Mouse (Mus musculus) embryonic facial prominence, embryonic 12.5 days (tissue): ENCODE measurements around the gene Olfr1104. TPM values are rescaled to one million over a fixed set of nuclear protein-coding genes. Genes with fewer than 3 reads are reported as not detected.

Experiments used
- ATAC-seq: fragments of 200-750 bp; cut with Nextera tagmentation; 2 replicates; pipeline ENCODE4 v1.8.0; 2017; ENCODE audit not compliant: insufficient number of reproducible peaks, insufficient read depth, low FRiP score, low TSS enrichment
- H3K27ac ChIP-seq: fragments of 300-500 bp; sonication (generic); 2 replicates; pipeline ENCODE4 v1.5.1; 2016; ENCODE audit warnings: mild to moderate bottlenecking
- H3K27me3 ChIP-seq: fragments of 300-500 bp; sonication (generic); 2 replicates; pipeline ENCODE4 v1.6.1; 2016; ENCODE audit warnings: mild to moderate bottlenecking, moderate library complexity
- H3K36me3 ChIP-seq: fragments of 300-500 bp; sonication (generic); 2 replicates; pipeline ENCODE4 v1.6.1; 2016; ENCODE audit warnings: mild to moderate bottlenecking
- H3K4me1 ChIP-seq: fragments of 300-500 bp; sonication (generic); 2 replicates; pipeline ENCODE4 v1.6.1; 2016
- H3K4me2 ChIP-seq: fragments of 300-500 bp; sonication (generic); replicated peaks from 2 replicates; pipeline ENCODE4 v1.6.1; 2016; ENCODE audit warnings: mild to moderate bottlenecking, moderate library complexity
- H3K4me3 ChIP-seq: fragments of 300-500 bp; sonication (generic); 2 replicates; pipeline ENCODE4 v1.5.1; 2016; ENCODE audit warnings: mild to moderate bottlenecking
- H3K9ac ChIP-seq: fragments of 300-500 bp; sonication (generic); 2 replicates; pipeline ENCODE4 v1.6.1; 2016; ENCODE audit warnings: mild to moderate bottlenecking, moderate library complexity
- H3K9me3 ChIP-seq: fragments of 300-500 bp; sonication (generic); 2 replicates; pipeline ENCODE4 v1.6.1; 2016; ENCODE audit warnings: mild to moderate bottlenecking, moderate library complexity
- WGBS: fragments of 180-500 bp; shearing (Covaris S2); methylation state at CpG from one replicate; pipeline ENCODE4 v1.1.7; 2016; 5-methylcytosine and 5-hydroxymethylcytosine counted together
- polyA plus RNA-seq: library from polyadenylated mRNA; unstranded; fragments of >200 nt; fragmentation: Nextera tagmentation; extraction: Ambion mirVana; gene quantifications from 2 replicates; pipeline ENCODE4 v1.2.1, GENCODE M21; 2016

Olfr1104 gene
- not detected in 2 replicates for polyA plus RNA-seq

DNA sequence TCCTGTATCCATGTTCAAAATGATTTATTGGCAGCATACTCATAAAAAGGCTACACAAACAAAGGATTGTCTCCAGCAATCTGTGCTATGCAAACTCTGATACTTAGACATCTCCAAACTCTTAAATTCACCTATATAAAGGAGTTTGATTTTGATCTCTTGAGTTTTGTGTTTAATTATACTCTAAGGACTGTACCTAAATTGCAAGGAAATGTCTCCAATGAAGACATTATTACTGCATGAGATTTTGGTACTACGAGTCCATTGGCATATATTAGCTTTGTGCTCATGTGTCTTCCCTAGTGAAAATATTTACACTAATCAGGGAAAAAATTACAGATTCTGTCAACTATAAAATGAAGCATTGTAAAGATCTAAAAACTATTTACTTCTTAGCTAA lies at the start of gene Olfr1104:
Gene Olfr1104, minus strand, starts transcription at position 101 of the 400 bp plus-strand sequence.
- ATAC-seq = no peak
- Histone ChIP-seq H3K4me1 (no peaks in the 10 kb centered on the region), H3K36me3 (no peaks in the 10 kb centered on the region)

DNA sequence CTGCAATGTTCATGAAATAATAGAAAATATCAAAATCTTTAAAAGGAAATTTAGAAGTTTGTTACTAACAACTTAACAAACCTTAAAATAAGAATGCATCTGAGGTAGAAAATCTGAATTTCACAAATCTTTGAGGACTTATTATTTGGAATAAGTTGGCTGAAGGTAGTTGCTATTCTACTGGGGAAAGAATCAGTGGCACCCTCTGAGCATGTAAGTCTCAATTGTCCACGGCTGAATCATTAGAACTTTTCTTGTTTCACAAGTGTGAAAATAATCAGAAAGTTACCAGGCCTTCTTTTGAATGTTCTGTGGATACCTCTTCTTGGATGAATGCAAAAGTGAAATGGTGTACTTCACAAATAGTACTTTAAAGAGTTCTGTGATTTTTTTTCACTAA lies 48.8 kb upstream of the Olfr1104 start, which contains the start of gene Olfr1107:
Gene Olfr1107, minus strand, starts transcription at position 101 of the 400 bp plus-strand sequence.
- Histone ChIP-seq H3K4me1 (no peaks in the 10 kb centered on the region), H3K9me3 (no peaks in the 10 kb centered on the region), H3K4me3 (no peak within 1 kb of the TSS), H3K27ac (no peak within 1 kb of the TSS), H3K4me2 (no peak within 1 kb of the TSS), H3K36me3 (no peaks in the 10 kb centered on the region), H3K9ac (no peak within 1 kb of the TSS), H3K27me3 (no peaks in the 10 kb centered on the region)
- 85% methylated on average over 1 of the region's 1 CpGs for WGBS
- ATAC-seq = no peak

More for the DNA sequence above, at the start of gene Olfr1104:
- 76% methylated on average over 1 of the region's 1 CpGs for WGBS
- no peak within 1 kb of the TSS for H3K27ac ChIP-seq
- H3K9me3 ChIP-seq = no peaks in the 10 kb centered on the region
- no peak within 1 kb of the TSS for H3K4me3 ChIP-seq
- no peak within 1 kb of the TSS for H3K9ac ChIP-seq
- H3K27me3 ChIP-seq = no peaks in the 10 kb centered on the region
- no peak within 1 kb of the TSS for H3K4me2 ChIP-seq

DNA sequence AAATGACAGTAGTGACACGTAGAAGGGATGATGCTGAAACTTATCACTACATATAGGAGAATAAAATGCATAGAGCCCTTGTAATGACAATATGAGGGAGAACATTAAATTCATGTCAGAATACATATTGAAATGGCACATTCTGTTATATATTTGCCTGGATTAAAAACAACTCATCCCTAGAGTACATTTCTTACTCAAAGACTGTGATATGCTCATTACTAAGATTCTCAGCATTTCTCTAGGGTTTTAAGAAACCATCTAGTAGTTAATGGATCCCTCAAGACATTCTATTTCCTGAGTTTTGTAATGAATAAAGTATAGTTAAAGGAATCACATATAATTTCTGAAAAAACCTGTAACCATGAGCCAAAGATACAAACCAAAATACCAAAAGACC lies 25.3 kb upstream of the Olfr1104 start, which contains the start of gene Olfr1106:
Gene Olfr1106, minus strand, starts transcription at position 101 of the 400 bp plus-strand sequence.
- WGBS = 77% methylated on average over 1 of the region's 1 CpGs
- no peak within 1 kb of the TSS for H3K9ac ChIP-seq
- H3K36me3 ChIP-seq = no peaks in the 10 kb centered on the region
- no peak within 1 kb of the TSS for H3K4me2 ChIP-seq
- no peak within 1 kb of the TSS for H3K4me3 ChIP-seq
- H3K27ac ChIP-seq = no peak within 1 kb of the TSS
- ATAC-seq = no peak
- H3K4me1 ChIP-seq = no peaks in the 10 kb centered on the region
- H3K27me3 ChIP-seq = no peaks in the 10 kb centered on the region
- H3K9me3 ChIP-seq = no peaks in the 10 kb centered on the region

DNA sequence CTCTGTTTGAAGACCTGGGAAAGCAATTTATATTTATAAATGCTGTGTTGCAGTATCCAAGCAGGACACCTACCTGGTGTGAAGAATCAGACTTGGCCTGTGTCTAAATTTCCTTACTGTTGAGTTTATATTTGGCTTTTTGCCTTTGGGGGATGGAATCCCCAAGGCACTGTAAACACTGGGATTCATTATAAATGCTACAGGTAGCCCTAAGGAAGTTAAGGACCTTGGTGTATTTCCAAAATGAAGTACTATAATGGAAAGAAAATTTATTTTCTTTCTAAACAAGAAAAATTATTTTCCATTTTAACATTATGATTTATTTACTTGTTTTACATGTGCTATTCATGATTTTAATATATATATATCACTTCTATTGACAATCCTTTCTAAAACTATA lies 9.6 kb upstream of the Olfr1104 start, which contains the start of gene Olfr1105:
Gene Olfr1105, minus strand, starts transcription at position 101 of the 400 bp plus-strand sequence.
- Histone ChIP-seq H3K9me3 (no peaks in the 10 kb centered on the region), H3K27ac (no peak within 1 kb of the TSS)
- ATAC-seq = no peak

DNA sequence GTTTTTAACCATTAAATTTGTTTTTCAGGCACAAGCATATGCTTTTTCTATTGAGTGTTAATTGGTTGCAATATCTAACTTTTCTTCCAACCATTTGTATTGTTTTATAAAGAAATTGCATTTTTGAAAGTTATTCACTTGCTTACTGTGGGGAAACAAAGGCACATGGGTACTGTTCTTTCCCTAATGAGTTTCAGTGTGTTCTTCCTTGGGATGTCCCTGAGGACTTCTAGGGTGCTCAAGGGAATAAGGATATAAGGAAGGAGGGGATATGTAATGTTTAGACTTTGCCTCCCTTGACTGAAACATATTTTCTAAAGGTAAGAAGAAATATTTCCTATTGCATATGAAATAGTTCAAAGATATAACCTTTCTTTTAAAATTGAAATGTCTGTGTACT lies 28.8 kb downstream of the Olfr1104 start, which contains the start of gene Olfr1102:
Gene Olfr1102, plus strand, starts transcription at position 301 of the 400 bp plus-strand sequence.
- no peaks in the 10 kb centered on the region for H3K4me1 ChIP-seq
- no peaks in the 10 kb centered on the region for H3K9me3 ChIP-seq
- no peaks in the 10 kb centered on the region for H3K36me3 ChIP-seq
- H3K27me3 ChIP-seq = no peaks in the 10 kb centered on the region
- no peak within 1 kb of the TSS for H3K4me3 ChIP-seq
- no peak for ATAC-seq
- no peak within 1 kb of the TSS for H3K9ac ChIP-seq
- H3K4me2 ChIP-seq = no peak within 1 kb of the TSS
- no peak within 1 kb of the TSS for H3K27ac ChIP-seq

More for the DNA sequence above, 9.6 kb upstream of the Olfr1104 start, which contains the start of gene Olfr1105:
- H3K36me3 ChIP-seq = no peaks in the 10 kb centered on the region
- no peak within 1 kb of the TSS for H3K4me2 ChIP-seq
- no peak within 1 kb of the TSS for H3K9ac ChIP-seq
- no peaks in the 10 kb centered on the region for H3K27me3 ChIP-seq
- H3K4me3 ChIP-seq = no peak within 1 kb of the TSS
- H3K4me1 ChIP-seq = no peaks in the 10 kb centered on the region

DNA sequence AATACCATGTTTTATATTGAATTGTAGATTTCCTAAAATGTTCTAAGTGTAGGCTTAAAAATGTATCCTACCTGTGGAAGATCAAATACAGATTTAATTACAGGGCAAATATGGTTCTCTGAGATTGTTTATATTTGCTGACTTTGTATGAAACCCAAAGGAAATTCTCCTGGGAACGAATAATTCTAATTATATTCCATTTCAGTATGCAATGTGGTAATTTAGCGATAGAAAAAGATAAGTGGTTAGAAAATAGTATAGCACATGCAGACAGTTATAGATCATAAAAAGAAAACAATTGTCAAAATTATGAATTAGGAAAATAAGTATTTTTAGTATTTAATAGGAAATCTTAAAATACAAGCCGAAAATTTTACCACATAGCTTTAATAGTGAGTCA lies 35.8 kb downstream of the Olfr1104 start, which contains the start of gene Olfr1101:
Gene Olfr1101, minus strand, starts transcription at position 101 of the 400 bp plus-strand sequence.
- 84% methylated on average over 3 of the region's 3 CpGs for WGBS
- Histone ChIP-seq H3K4me2 (no peak within 1 kb of the TSS), H3K9ac (no peak within 1 kb of the TSS), H3K9me3 (no peaks in the 10 kb centered on the region), H3K36me3 (no peaks in the 10 kb centered on the region), H3K4me1 (no peaks in the 10 kb centered on the region), H3K4me3 (no peak within 1 kb of the TSS), H3K27me3 (no peaks in the 10 kb centered on the region), H3K27ac (no peak within 1 kb of the TSS)
- ATAC-seq = no peak

DNA sequence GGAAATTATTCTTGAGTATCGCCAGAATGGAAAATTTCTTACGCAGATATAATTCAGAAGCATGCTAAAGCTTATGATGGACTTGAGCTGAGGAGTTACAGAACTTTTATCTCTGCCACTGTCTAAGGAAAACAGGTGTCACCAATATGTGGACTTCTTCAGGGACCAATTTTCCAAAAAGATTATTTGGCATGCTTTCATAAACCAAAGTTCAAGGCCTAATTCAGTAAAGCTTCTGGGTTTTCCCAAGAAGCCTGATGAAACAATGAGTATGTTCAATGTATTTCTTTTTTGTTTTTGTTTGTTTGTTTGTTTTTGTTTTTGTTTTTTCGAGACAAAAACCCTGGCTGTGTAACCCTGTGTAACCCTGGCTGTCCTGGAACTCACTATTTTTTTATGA lies 47.0 kb downstream of the Olfr1104 start, which contains the start of gene Olfr1100:
Gene Olfr1100, minus strand, starts transcription at position 101 of the 400 bp plus-strand sequence.
- no peak within 1 kb of the TSS for H3K4me3 ChIP-seq
- WGBS = 70% methylated on average over 3 of the region's 3 CpGs
- H3K9me3 ChIP-seq = no peaks in the 10 kb centered on the region
- ATAC-seq = no peak
- H3K9ac ChIP-seq = no peak within 1 kb of the TSS
- H3K36me3 ChIP-seq = no peaks in the 10 kb centered on the region
- H3K4me1 ChIP-seq = no peaks in the 10 kb centered on the region
- H3K27ac ChIP-seq = no peak within 1 kb of the TSS
- H3K4me2 ChIP-seq = no peak within 1 kb of the TSS
- no peaks in the 10 kb centered on the region for H3K27me3 ChIP-seq

Other genes starting within 250 kb of the Olfr1104 start
- not detected in 2 replicates for gene Olfr1093, start 244.6 kb downstream of the Olfr1104 start, polyA plus RNA-seq
- gene Olfr141, start 217.1 kb downstream of the Olfr1104 start, polyA plus RNA-seq = not detected in 2 replicates
- not detected in 2 replicates for gene Olfr1094, start 202.4 kb downstream of the Olfr1104 start, polyA plus RNA-seq
- gene Olfr1095, start 175.4 kb downstream of the Olfr1104 start, polyA plus RNA-seq = not detected in 2 replicates
- gene Gm13723, start 152.3 kb downstream of the Olfr1104 start, polyA plus RNA-seq = not detected in 2 replicates
- gene Olfr1097, start 134.9 kb downstream of the Olfr1104 start, polyA plus RNA-seq = not detected in 2 replicates
- gene Olfr1098, start 102.5 kb downstream of the Olfr1104 start, polyA plus RNA-seq = not detected in 2 replicates
- gene Olfr1099, start 66.4 kb downstream of the Olfr1104 start, polyA plus RNA-seq = not detected in 2 replicates
- gene Olfr1100, start 47.1 kb downstream of the Olfr1104 start, polyA plus RNA-seq = not detected in 2 replicates
- gene Olfr1101, start 35.9 kb downstream of the Olfr1104 start, polyA plus RNA-seq = not detected in 2 replicates
- not detected in 2 replicates for gene Olfr1102, start 28.7 kb downstream of the Olfr1104 start, polyA plus RNA-seq
- gene Olfr1105, start 9.5 kb upstream of the Olfr1104 start, polyA plus RNA-seq = not detected in 2 replicates
- not detected in 2 replicates for gene Olfr1106, start 25.2 kb upstream of the Olfr1104 start, polyA plus RNA-seq
- gene Olfr1107, start 48.7 kb upstream of the Olfr1104 start, polyA plus RNA-seq = not detected in 2 replicates
- gene Olfr1109, start 68.9 kb upstream of the Olfr1104 start, polyA plus RNA-seq = not detected in 2 replicates
- not detected in 2 replicates for gene Olfr259, start 87.5 kb upstream of the Olfr1104 start, polyA plus RNA-seq
- not detected in 2 replicates for gene Olfr1110, start 113.2 kb upstream of the Olfr1104 start, polyA plus RNA-seq
- gene Olfr1111, start 125.5 kb upstream of the Olfr1104 start, polyA plus RNA-seq = not detected in 2 replicates
- not detected in 2 replicates for gene Olfr1112, start 160.7 kb upstream of the Olfr1104 start, polyA plus RNA-seq
- not detected in 2 replicates for gene Olfr1113, start 181.9 kb upstream of the Olfr1104 start, polyA plus RNA-seq
- not detected in 2 replicates for gene Olfr1115, start 220.9 kb upstream of the Olfr1104 start, polyA plus RNA-seq
- not detected in 2 replicates for gene Olfr1116, start 240.5 kb upstream of the Olfr1104 start, polyA plus RNA-seq